Mouse (Mus musculus) cerebellum, postnatal 4 days (tissue): ENCODE data around the gene Snd1.
A peak's percentile ranks its signal among the peaks of the same experiment; 100 is the strongest.

Experiments used
- DNase-seq, 2 experiments: peaks; one replicate each; pipeline ENCODE4 v3.0.0; 2022; ENCODE audit warnings: low spot score in 2 of 2, mixed read lengths in 1 of 2

Gene Snd1

GRCm38 (mm10) chr6:28974498-28974897 is 499.6 kb downstream of the Snd1 start:
- no peak for DNase-seq

- DNase-seq = peak in 1 of 2 experiments; percentile 63
Measured at GRCm38 (mm10) chr6:28975106-28975505, 500.2 kb downstream of the Snd1 start.

- no peak for DNase-seq
Measured at GRCm38 (mm10) chr6:28978031-28978430, 503.1 kb downstream of the Snd1 start.

GRCm38 (mm10) chr6:28978881-28979280 is 503.9 kb downstream of the Snd1 start:
- no peak for DNase-seq

GRCm38 (mm10) chr6:28979586-28979985 is 504.6 kb downstream of the Snd1 start:
- no peak for DNase-seq

GRCm38 (mm10) chr6:28980219-28980618 is 505.3 kb downstream of the Snd1 start:
- DNase-seq = peak in 1 of 2 experiments; percentile 27

- peak in 1 of 2 experiments; percentile 32 for DNase-seq
Measured at GRCm38 (mm10) chr6:28980750-28981584, 506.0 kb downstream of the Snd1 start.

- DNase-seq = no peak
Measured at GRCm38 (mm10) chr6:28981585-28981948, 506.6 kb downstream of the Snd1 start.

GRCm38 (mm10) chr6:28981966-28982701 is 507.2 kb downstream of the Snd1 start:
- DNase-seq = no peak

GRCm38 (mm10) chr6:28982817-28983216 is 507.9 kb downstream of the Snd1 start:
- DNase-seq = no peak
